Mouse (Mus musculus) C2C12 (cell line): ENCODE results near the gene Ldhb. TPM values are rescaled to one million over a fixed set of nuclear protein-coding genes. Genes with fewer than 3 reads are reported as not detected.

Source experiments
- H3K27me3 ChIP-seq: one replicate; pipeline ENCODE4 v1.6.1; 2011; ENCODE audit not compliant: control insufficient read depth, insufficient read depth, insufficient read length
- H3K36me3 ChIP-seq: one replicate; pipeline ENCODE4 v1.6.1; 2011; ENCODE audit not compliant: control insufficient read depth, insufficient read depth
- H3K4me3 ChIP-seq: one replicate; pipeline ENCODE4 v1.5.1; 2011; ENCODE audit warnings: mild to moderate bottlenecking, control low read depth; ENCODE audit not compliant: poor library complexity, insufficient read depth, severe bottlenecking
- H3K79me2 ChIP-seq: one replicate; pipeline ENCODE4 v1.6.1; 2011; ENCODE audit not compliant: control insufficient read depth, insufficient read depth
- H3K79me3 ChIP-seq: one replicate; pipeline ENCODE4 v1.6.1; 2011; ENCODE audit warnings: low read depth, control low read depth
- H3ac ChIP-seq: one replicate; pipeline ENCODE3; 2011; ENCODE audit warnings: low read depth; ENCODE audit not compliant: control insufficient read depth, insufficient read length
- CEBPB ChIP-seq: IDR thresholded peaks from one replicate; pipeline ENCODE4 v1.6.1; 2011; ENCODE audit warnings: low read depth, mild to moderate bottlenecking, control low read depth, moderate library complexity
- CTCF ChIP-seq: IDR thresholded peaks from one replicate; pipeline ENCODE4 v1.5.1; 2011; ENCODE audit not compliant: control insufficient read depth, insufficient read depth, insufficient read length
- FOSL1 ChIP-seq: IDR thresholded peaks from one replicate; pipeline ENCODE4 v1.8.0; 2011; ENCODE audit warnings: mild to moderate bottlenecking, low read length; ENCODE audit not compliant: poor library complexity, insufficient read depth, severe bottlenecking
- MAX ChIP-seq: IDR thresholded peaks from one replicate; pipeline ENCODE4 v1.6.1; 2011; ENCODE audit warnings: mild to moderate bottlenecking, control low read depth
- MYOD1 ChIP-seq: IDR thresholded peaks from one replicate; pipeline ENCODE4 v1.6.1; 2011; ENCODE audit warnings: low read depth; ENCODE audit not compliant: control insufficient read depth, insufficient read length
- MYOG ChIP-seq: IDR thresholded peaks from one replicate; pipeline ENCODE4 v1.6.1; 2011; ENCODE audit not compliant: control insufficient read depth, insufficient read length; ENCODE audit errors: extremely low read depth
- USF1 ChIP-seq: IDR thresholded peaks from one replicate; pipeline ENCODE4 v1.6.1; 2011; ENCODE audit warnings: low read depth, mild to moderate bottlenecking, control low read depth, moderate library complexity
- polyA plus RNA-seq: library from polyadenylated mRNA; unstranded; fragments of >200 nt; fragmentation: generic; extraction: Trizol; gene quantifications from one replicate; pipeline ENCODE4 v1.2.1, GENCODE M21; 2012; ENCODE audit warnings: missing spikeins

Ldhb gene
- polyA plus RNA-seq, 1 experiment = 29.3 TPM

GRCm38 (mm10) chr6:142459017-142459678 is 48.6 kb downstream of the Ldhb start:
- no peaks in the 10 kb centered on the region for H3K79me3 ChIP-seq
- H3ac ChIP-seq = no peak overlapping the region
- H3K79me2 ChIP-seq = no peaks in the 10 kb centered on the region

GRCm38 (mm10) chr6:142458010-142458409 is 49.7 kb downstream of the Ldhb start:
- no peaks in the 10 kb centered on the region for H3K79me3 ChIP-seq
- H3K36me3 ChIP-seq = no peaks in the 10 kb centered on the region
- H3K27me3 ChIP-seq = no peaks in the 10 kb centered on the region
- H3K4me3 ChIP-seq = no peak overlapping the region
- no peak overlapping the region for H3ac ChIP-seq
- no peaks in the 10 kb centered on the region for H3K79me2 ChIP-seq
- TF ChIP-seq FOSL1 (no peak), USF1 (no peak), CTCF (no peak), MYOD1 (no peak)

More at GRCm38 (mm10) chr6:142459017-142459678, 48.6 kb downstream of the Ldhb start:
- no peak for TF ChIP-seq FOSL1
- TF ChIP-seq MYOG = no peak
- Histone ChIP-seq H3K27me3 (no peaks in the 10 kb centered on the region), H3K36me3 (no peaks in the 10 kb centered on the region), H3K4me3 (no peak overlapping the region)

GRCm38 (mm10) chr6:142455314-142455996 is 52.3 kb downstream of the Ldhb start:
- H3K79me2 ChIP-seq = no peaks in the 10 kb centered on the region
- TF ChIP-seq USF1 (no peak), MYOD1 (no peak), FOSL1 (no peak)
- H3K27me3 ChIP-seq = no peaks in the 10 kb centered on the region
- H3ac ChIP-seq = no peak overlapping the region
- no peak overlapping the region for H3K4me3 ChIP-seq
- no peaks in the 10 kb centered on the region for H3K79me3 ChIP-seq
- no peaks in the 10 kb centered on the region for H3K36me3 ChIP-seq

GRCm38 (mm10) chr6:142453311-142453710 is 54.4 kb downstream of the Ldhb start:
- H3K79me3 ChIP-seq = no peaks in the 10 kb centered on the region
- no peaks in the 10 kb centered on the region for H3K79me2 ChIP-seq
- no peaks in the 10 kb centered on the region for H3K36me3 ChIP-seq
- TF ChIP-seq FOSL1 = no peak
- no peak for TF ChIP-seq MYOD1
- TF ChIP-seq MYOG = no peak
- TF ChIP-seq USF1 = no peak
- TF ChIP-seq CTCF = no peak
- TF ChIP-seq CEBPB = no peak
- no peak for TF ChIP-seq MAX
- no peaks in the 10 kb centered on the region for H3K27me3 ChIP-seq
- H3K4me3 ChIP-seq = no peak overlapping the region
- H3ac ChIP-seq = no peak overlapping the region

- Histone ChIP-seq H3K36me3 (no peaks in the 10 kb centered on the region), H3K79me2 (no peaks in the 10 kb centered on the region), H3K79me3 (no peaks in the 10 kb centered on the region), H3K27me3 (no peaks in the 10 kb centered on the region), H3K4me3 (no peak overlapping the region), H3ac (no peak overlapping the region)
- no peak for TF ChIP-seq CTCF
- TF ChIP-seq CEBPB = no peak
- no peak for TF ChIP-seq FOSL1
- TF ChIP-seq MYOG = no peak
- TF ChIP-seq MAX = no peak
- TF ChIP-seq USF1 = no peak
- no peak for TF ChIP-seq MYOD1
Observed at GRCm38 (mm10) chr6:142451381-142451780, 56.4 kb downstream of the Ldhb start.

Other genes starting within 250 kb of the Ldhb start
- not detected for gene Iapp, start 209.5 kb downstream of the Ldhb start, polyA plus RNA-seq
- gene Slco1a5, start 185.0 kb downstream of the Ldhb start, polyA plus RNA-seq = 0.07 TPM
- gene Pyroxd1, start 162.3 kb downstream of the Ldhb start, polyA plus RNA-seq = 2.6 TPM
- 15.6 TPM for gene Recql, start 120.9 kb downstream of the Ldhb start, polyA plus RNA-seq
- 39.9 TPM for gene Golt1b, start 120.7 kb downstream of the Ldhb start, polyA plus RNA-seq
- 0.32 TPM for gene Spx, start 94.5 kb downstream of the Ldhb start, polyA plus RNA-seq
- not detected for gene Gys2, start 34.8 kb downstream of the Ldhb start, polyA plus RNA-seq
- gene Kcnj8, start 63.7 kb upstream of the Ldhb start, polyA plus RNA-seq = not detected
- under 0.01 TPM for gene Abcc9, start 194.4 kb upstream of the Ldhb start, polyA plus RNA-seq
- gene Cmas, start 248.7 kb upstream of the Ldhb start, polyA plus RNA-seq = 34.1 TPM